Mouse (Mus musculus): ENCODE results near the gene Uaca. TPM values are rescaled to one million over a fixed set of nuclear protein-coding genes. Genes with fewer than 3 reads are reported as not detected.
A peak's percentile ranks its signal among the peaks of the same experiment; 100 is the strongest.

Uaca gene
- polyA plus RNA-seq, 1 experiment from 2014 or later, result 16.9 TPM

- no peaks in the 10 kb centered on the region for H3K9me3 ChIP-seq (replicated peaks)
- ATAC-seq (ENCODE audit: low FRiP score), result no peak
- H3K27ac ChIP-seq (replicated peaks), result 0 out of 2 replicates have a peak overlapping the region, but pooled peaks have one; percentile 20
Observed at GRCm38 (mm10) chr9:60759436-60760007, 34.8 kb upstream of the Uaca start.

GRCm38 (mm10) chr9:60765181-60765580 is 29.2 kb upstream of the Uaca start:
- Histone ChIP-seq H3K9me3 (replicated peaks) (no peaks in the 10 kb centered on the region), H3K4me3 (replicated peaks) (no peak overlapping the region), H3K4me2 (no peak overlapping the region), H3K27ac (replicated peaks) (no peak overlapping the region), H3K36me3 (no peaks in the 10 kb centered on the region), H3K9ac (replicated peaks) (no peak overlapping the region), H3K27me3 (replicated peaks) (no peaks in the 10 kb centered on the region), H3K4me1 (no peaks in the 10 kb centered on the region)
- 56% methylated on average over 2 of the region's 2 CpGs for WGBS
- no peak for ATAC-seq (ENCODE audit: low FRiP score)

More at GRCm38 (mm10) chr9:60759436-60760007, 34.8 kb upstream of the Uaca start:
- no peak overlapping the region for H3K4me3 ChIP-seq (replicated peaks)
- no peak overlapping the region for H3K9ac ChIP-seq (replicated peaks)
- H3K36me3 ChIP-seq, result no peaks in the 10 kb centered on the region
- WGBS, result 72% methylated on average over 10 of the region's 10 CpGs
- H3K4me1 ChIP-seq, result 0 out of 2 replicates have a peak, but pooled peaks cover 10% of the 10 kb centered on the region
- no peak overlapping the region for H3K4me2 ChIP-seq
- H3K27me3 ChIP-seq (replicated peaks), result no peaks in the 10 kb centered on the region

GRCm38 (mm10) chr9:60768393-60768792 is 25.9 kb upstream of the Uaca start:
- H3K27ac ChIP-seq (replicated peaks), result no peak overlapping the region
- no peaks in the 10 kb centered on the region for H3K36me3 ChIP-seq
- H3K9ac ChIP-seq (replicated peaks), result no peak overlapping the region
- no peaks in the 10 kb centered on the region for H3K4me1 ChIP-seq
- ATAC-seq (ENCODE audit: low FRiP score), result no peak
- WGBS, result 69% methylated on average over 9 of the region's 9 CpGs
- H3K9me3 ChIP-seq (replicated peaks), result no peaks in the 10 kb centered on the region
- no peaks in the 10 kb centered on the region for H3K27me3 ChIP-seq (replicated peaks)
- H3K4me3 ChIP-seq (replicated peaks), result no peak overlapping the region
- no peak overlapping the region for H3K4me2 ChIP-seq

DNA sequence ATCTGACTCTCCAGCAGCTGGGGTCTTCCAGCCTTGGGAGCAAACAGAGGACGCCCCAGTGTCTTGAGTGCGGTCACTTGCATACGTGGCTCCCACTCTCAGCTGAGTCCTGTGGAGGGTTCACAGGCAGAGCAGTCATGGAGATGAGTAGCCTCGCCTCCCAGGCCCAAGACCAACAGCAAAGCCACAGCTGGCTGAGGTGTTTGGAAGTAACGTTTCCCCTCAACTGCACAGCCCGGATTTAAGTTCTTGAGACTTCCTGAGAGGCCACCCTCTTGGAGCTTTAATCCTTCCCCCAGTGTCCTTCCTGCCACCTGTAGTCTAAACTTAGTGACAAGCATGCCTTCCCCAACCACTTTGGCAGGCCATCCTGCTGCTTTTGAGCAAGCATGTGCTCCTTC is 24.6 kb upstream of the Uaca start:
- no peaks in the 10 kb centered on the region for H3K9me3 ChIP-seq (replicated peaks)
- ATAC-seq (ENCODE audit: low FRiP score), result no peak
- no peaks in the 10 kb centered on the region for H3K27me3 ChIP-seq (replicated peaks)
- 78% methylated on average over 6 of the region's 6 CpGs for WGBS
- no peak overlapping the region for H3K4me2 ChIP-seq
- H3K36me3 ChIP-seq, result no peaks in the 10 kb centered on the region
- 0 out of 2 replicates have a peak overlapping the region, but pooled peaks have one; percentile 43 for H3K27ac ChIP-seq (replicated peaks)
- no peak overlapping the region for H3K9ac ChIP-seq (replicated peaks)
- no peaks in the 10 kb centered on the region for H3K4me1 ChIP-seq
- no peak overlapping the region for H3K4me3 ChIP-seq (replicated peaks)

- no peaks in the 10 kb centered on the region for H3K27me3 ChIP-seq (replicated peaks)
- H3K4me3 ChIP-seq (replicated peaks), result no peak overlapping the region
- H3K4me2 ChIP-seq, result no peak overlapping the region
- no peak for ATAC-seq (ENCODE audit: low FRiP score)
- H3K9me3 ChIP-seq (replicated peaks), result no peaks in the 10 kb centered on the region
- no peak overlapping the region for H3K9ac ChIP-seq (replicated peaks)
- 93% methylated on average over 2 of the region's 2 CpGs for WGBS
- no peaks in the 10 kb centered on the region for H3K4me1 ChIP-seq
- H3K36me3 ChIP-seq, result no peaks in the 10 kb centered on the region
- H3K27ac ChIP-seq (replicated peaks), result no peak overlapping the region
Observed at GRCm38 (mm10) chr9:60773713-60774112, 20.6 kb upstream of the Uaca start.

DNA sequence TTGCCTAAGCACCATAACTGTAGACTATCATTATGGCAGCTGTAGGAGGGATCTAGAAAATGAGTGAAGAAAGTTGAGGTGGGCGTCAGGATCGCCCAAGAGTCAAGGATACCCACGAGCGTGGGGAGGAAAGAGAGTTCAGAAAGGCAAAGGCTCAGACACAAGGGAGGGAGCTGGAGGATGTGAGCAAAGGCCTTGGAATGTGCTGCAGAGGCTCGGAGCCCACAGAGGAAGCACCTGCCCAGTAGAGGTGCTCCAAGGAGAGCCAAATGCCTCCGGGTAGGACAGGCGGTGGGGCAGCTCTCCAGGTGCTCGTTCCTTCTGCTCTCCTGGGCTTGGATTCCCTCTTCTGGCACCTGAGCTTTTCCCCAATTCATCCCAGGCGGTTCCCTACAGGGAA is 17.4 kb upstream of the Uaca start:
- H3K4me1 ChIP-seq, result no peaks in the 10 kb centered on the region
- no peak overlapping the region for H3K27ac ChIP-seq (replicated peaks)
- no peaks in the 10 kb centered on the region for H3K36me3 ChIP-seq
- no peak overlapping the region for H3K4me2 ChIP-seq
- no peak overlapping the region for H3K9ac ChIP-seq (replicated peaks)
- ATAC-seq (ENCODE audit: low FRiP score), result no peak
- WGBS, result 85% methylated on average over 9 of the region's 9 CpGs
- H3K27me3 ChIP-seq (replicated peaks), result no peaks in the 10 kb centered on the region
- no peaks in the 10 kb centered on the region for H3K9me3 ChIP-seq (replicated peaks)
- no peak overlapping the region for H3K4me3 ChIP-seq (replicated peaks)

GRCm38 (mm10) chr9:60782057-60782789 is 12.1 kb upstream of the Uaca start:
- H3K27me3 ChIP-seq (replicated peaks), result no peaks in the 10 kb centered on the region
- H3K4me1 ChIP-seq, result no peaks in the 10 kb centered on the region
- WGBS, result 77% methylated on average over 9 of the region's 9 CpGs
- no peak overlapping the region for H3K4me2 ChIP-seq
- no peak overlapping the region for H3K9ac ChIP-seq (replicated peaks)
- no peak for ATAC-seq (ENCODE audit: low FRiP score)
- H3K36me3 ChIP-seq, result no peaks in the 10 kb centered on the region
- H3K27ac ChIP-seq (replicated peaks), result no peak overlapping the region
- no peaks in the 10 kb centered on the region for H3K9me3 ChIP-seq (replicated peaks)
- H3K4me3 ChIP-seq (replicated peaks), result no peak overlapping the region

- H3K9ac ChIP-seq (replicated peaks), result no peak overlapping the region
- no peak overlapping the region for H3K4me2 ChIP-seq
- no peaks in the 10 kb centered on the region for H3K36me3 ChIP-seq
- H3K27me3 ChIP-seq (replicated peaks), result no peaks in the 10 kb centered on the region
- H3K27ac ChIP-seq (replicated peaks), result no peak overlapping the region
- H3K9me3 ChIP-seq (replicated peaks), result no peaks in the 10 kb centered on the region
- ATAC-seq (ENCODE audit: low FRiP score), result no peak
- H3K4me3 ChIP-seq (replicated peaks), result no peak overlapping the region
- WGBS, result 81% methylated on average over 4 of the region's 4 CpGs
- no peaks in the 10 kb centered on the region for H3K4me1 ChIP-seq
Observed at GRCm38 (mm10) chr9:60785069-60785468, 9.3 kb upstream of the Uaca start.

- no peak overlapping the region for H3K4me2 ChIP-seq
- H3K4me3 ChIP-seq (replicated peaks), result no peak overlapping the region
- no peaks in the 10 kb centered on the region for H3K4me1 ChIP-seq
- WGBS, result 17% methylated on average over 2 of the region's 2 CpGs
- no peaks in the 10 kb centered on the region for H3K9me3 ChIP-seq (replicated peaks)
- H3K36me3 ChIP-seq, result no peaks in the 10 kb centered on the region
- peaks cover 7% of the 10 kb centered on the region; the same call in 1 of the 2 replicates for H3K27me3 ChIP-seq (replicated peaks)
- no peak overlapping the region for H3K27ac ChIP-seq (replicated peaks)
- no peak overlapping the region for H3K9ac ChIP-seq (replicated peaks)
- ATAC-seq (ENCODE audit: low FRiP score), result no peak
Observed at GRCm38 (mm10) chr9:60787517-60788110, 6.7 kb upstream of the Uaca start.

DNA sequence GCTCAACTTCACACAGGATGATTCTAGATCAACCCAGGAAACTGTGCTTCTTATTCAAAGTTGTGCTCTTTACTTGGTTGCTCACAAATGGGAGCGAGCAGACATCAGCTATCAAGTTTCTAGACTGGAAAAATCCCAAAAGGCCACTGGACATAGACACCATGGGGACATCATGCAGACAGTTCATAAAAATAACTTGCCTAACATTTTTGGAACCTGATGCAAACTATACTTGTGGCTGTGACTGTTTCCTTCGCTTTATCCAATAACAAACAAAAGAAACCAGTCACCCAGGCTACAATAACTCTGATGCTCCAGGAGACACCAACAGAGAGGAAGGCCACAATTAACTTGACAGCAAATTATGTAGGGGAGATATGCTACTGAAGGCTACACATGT is 4.1 kb upstream of the Uaca start:
- Histone ChIP-seq H3K27ac (replicated peaks) (no peak overlapping the region), H3K9me3 (replicated peaks) (no peaks in the 10 kb centered on the region), H3K4me2 (no peak overlapping the region), H3K27me3 (replicated peaks) (peaks cover 10% of the 10 kb centered on the region; the same call in 1 of the 2 replicates), H3K9ac (replicated peaks) (no peak overlapping the region), H3K36me3 (no peaks in the 10 kb centered on the region), H3K4me1 (peaks cover 12% of the 10 kb centered on the region), H3K4me3 (replicated peaks) (no peak overlapping the region)
- WGBS, result 89% methylated on average over 2 of the region's 2 CpGs
- no peak for ATAC-seq (ENCODE audit: low FRiP score)

DNA sequence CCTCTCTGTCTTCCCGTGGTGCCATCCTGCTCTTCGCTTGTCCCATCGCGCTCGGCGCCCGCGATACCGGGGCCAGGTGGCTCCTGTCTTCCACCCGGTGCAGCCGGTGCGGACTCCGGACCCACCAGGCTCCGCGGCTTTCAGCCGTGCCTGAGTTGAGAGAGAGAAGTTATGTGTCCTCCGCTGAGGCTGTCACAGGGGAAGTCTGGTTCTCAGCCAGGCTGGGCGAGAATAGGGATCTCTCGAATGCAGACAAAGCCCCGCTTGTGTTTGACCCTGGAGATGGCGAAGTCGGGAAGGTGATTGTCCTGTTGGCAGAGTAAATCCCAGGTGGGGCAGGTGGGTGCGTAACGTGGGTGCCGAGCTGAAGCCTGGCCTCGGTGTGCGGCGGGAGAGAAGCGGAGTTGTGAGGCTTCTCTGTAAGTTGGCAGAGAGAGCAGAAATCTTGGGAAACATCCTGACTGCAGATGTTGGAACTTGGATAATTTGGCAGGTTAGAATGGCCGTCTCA is 554 bp downstream of the Uaca start:
- Histone ChIP-seq H3K4me3 (replicated peaks) (peak overlapping the region; percentile 77), H3K9ac (replicated peaks) (peak overlapping the region; percentile 68), H3K4me1 (peaks cover 19% of the 10 kb centered on the region), H3K27ac (replicated peaks) (peak overlapping the region; percentile 58; the same call in 1 of the 2 replicates), H3K9me3 (replicated peaks) (no peaks in the 10 kb centered on the region), H3K27me3 (replicated peaks) (peaks cover 10% of the 10 kb centered on the region; the same call in 1 of the 2 replicates), H3K36me3 (no peaks in the 10 kb centered on the region), H3K4me2 (peak overlapping the region; percentile 91)
- ATAC-seq (ENCODE audit: low FRiP score), result peak; percentile 45; the same call in 1 of the 2 replicates
- 2% methylated on average over 30 of the region's 30 CpGs for WGBS

All from neural tube, embryonic 15.5 days (tissue).